Mouse (Mus musculus) ES-CJ7 (cell line): ENCODE results near the gene Myo1e.

ENCODE experiments used
- DNase-seq: peaks from one replicate; pipeline ENCODE4 v3.0.0; 2011; ENCODE audit warnings: low read depth, low spot score

Gene Myo1e

DNA sequence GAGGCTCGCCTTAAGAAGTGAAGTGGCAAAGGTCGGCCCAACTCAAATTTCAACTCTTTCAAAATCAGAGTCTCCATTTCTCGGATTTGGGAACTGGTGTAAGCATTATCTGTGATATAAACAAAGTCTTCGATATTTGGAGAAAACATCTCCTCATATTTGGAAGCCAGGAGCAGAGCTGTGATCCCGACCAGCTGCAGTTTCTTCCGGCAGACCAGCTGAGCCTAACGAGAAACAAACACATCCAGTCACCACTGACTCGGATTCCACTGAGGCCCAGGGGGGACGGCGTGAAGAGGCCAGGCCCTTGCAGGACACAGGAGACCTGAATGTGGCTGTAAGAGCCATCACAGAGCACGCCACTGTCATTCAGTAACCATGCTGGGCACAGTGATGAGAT is 203.5 kb downstream of the Myo1e start:
- no peak for DNase-seq

DNA sequence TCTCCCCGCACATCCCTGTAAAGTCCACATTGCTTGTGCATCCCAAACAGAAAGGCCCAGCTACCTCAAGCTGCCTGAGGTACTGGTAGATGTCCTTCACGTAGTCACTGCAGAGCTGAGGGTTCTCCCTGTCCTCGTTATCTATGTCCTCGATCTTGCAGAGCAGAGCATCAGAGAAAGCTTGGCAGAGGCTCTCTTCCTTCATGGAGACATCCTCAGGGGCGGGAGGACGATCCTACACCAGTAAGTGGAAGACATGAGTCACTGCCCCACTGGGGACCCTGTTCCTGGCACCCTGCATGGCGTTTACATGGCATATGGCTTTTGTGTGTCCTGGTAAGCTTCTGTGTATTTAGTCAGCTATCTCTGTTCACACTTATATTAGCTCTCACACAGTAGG is 205.9 kb downstream of the Myo1e start:
- DNase-seq, result no peak

DNA sequence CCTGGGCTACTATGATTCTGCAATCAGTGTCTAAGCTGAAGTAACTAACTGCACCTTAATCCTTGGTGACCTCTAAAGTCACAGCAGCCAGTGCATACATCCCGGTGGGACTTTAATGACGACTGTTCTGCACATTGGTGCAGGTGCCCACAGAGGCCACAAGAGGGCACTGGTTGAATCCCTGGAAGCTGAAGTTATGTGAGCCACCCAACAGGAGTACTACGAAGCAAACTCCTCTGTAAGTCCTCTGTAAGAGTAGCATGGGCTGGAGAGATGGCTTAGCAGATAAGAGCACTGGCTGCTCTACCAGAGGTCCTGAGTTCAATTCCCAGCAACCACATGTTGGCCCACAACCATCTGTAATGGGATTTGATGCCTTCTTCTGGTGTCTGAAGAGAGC is 209.3 kb downstream of the Myo1e start:
- DNase-seq, result peak; percentile 87

DNA sequence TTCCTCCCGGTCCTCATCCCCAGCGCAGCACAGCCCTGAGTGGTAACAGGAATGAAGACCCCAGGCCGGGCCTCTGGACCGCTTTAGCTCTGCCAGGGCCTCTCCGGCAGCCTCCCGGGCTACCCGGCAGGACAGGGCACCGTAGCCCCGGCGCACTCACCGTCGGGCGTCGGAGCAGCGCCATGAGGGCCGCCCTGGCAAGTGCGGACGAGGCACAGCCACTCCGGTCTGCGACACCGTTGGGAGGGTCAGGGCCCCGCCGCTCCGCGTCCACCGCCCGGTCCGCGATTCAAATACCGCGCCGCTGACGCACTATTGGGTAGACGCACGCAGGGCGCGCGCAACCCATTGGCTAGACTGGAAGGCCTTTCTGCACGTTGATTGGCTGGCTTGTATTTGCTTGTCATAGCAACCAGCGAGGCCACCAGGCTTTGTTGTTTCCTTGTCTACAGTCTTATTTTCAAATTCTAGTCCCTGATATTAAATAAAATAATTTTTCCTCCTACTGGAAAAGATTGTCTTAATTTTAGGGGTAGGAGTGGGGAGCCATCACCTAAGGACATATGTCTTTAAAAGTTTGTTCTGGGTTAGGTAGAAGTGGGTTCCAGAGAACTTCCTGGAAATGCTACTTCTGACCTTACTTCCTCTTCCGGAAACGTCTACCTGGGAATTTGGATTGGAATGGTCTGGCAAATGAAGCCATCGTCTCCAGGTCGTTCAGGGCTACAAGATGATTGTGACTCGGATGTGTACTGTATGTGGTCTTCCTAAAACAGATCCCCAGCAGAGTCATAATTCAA is 214.3 kb downstream of the Myo1e start, which contains the start of gene Ccnb2:
Ccnb2 (minus strand) TSS at position 291 of the 800 bp plus-strand sequence.
- DNase-seq, result peak; percentile 94

DNA sequence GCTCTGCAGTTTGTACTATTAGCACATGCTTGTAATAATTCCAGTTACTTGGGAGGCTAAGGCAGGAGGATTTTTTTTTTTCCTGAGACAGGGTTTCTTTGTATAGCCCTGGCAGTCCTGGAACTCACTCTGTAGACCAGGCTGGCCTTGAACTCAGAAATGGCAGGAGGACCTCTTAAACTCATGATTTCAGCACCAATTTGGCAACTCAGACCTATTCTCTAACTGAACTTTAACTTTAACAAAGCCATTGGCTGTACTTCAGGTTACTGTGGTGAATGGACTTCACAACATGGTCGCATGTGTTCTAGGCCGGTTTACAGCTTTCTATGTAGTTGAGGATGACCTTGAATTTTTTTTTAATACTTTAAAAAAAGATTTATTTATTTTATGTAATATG is 215.5 kb downstream of the Myo1e start:
- no peak for DNase-seq

DNA sequence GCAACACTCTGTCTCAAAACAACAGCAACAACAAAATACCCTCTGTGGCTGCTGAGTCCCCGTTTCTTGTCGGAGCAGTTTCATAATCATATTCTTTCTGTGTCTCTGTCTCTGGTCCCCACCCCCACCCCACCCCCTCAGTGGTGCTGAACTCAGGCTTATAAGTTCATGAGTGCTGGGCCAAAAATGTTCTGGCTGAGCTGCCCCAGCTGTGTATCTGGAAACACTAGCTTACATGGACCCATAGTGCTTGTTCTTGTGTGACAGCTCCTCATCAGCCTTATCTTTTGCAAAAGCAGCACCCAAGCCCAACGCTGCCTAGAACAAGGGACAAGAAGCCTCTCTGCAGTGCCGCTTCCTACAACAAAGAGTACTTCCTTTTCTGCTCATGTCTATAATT is 232.8 kb downstream of the Myo1e start:
- DNase-seq, result no peak

DNA sequence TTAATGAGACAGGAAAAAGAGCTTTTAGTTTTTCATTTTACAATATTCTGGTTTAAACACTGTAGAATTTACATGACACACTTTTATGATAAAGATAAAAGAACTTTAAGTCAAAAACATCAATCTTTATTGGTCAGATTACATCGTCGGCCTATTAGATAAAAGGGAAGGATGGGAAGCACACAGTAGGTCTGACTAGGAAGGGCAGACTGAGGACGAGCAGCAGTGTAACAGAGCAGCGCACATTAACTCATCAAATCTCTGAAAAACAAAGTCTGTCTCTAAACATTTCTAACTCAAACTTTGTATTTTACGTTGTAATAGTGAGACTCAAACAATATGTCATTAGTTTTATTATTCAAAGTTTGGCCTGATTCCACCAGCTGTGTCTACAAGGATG is 241.9 kb downstream of the Myo1e start:
- no peak for DNase-seq
